8 mouse cellular contexts compared by ENCODE assay signal in genomic region chr13:83565732-83566131, GRCm38 (mm10).
A peak's percentile ranks its signal among the peaks of the same experiment; 100 is the strongest.
DNase-seq lines count a peak whose midpoint lies in the region; ATAC-seq and TF ChIP-seq lines count a peak whose summit lies in the region.

No protein-coding gene starts in this region.

- WGBS in kidney, postnatal 0 days: 56% methylated on average over 3 of the region's 3 CpGs
- WGBS in embryonic facial prominence, embryonic 15.5 days: 17% methylated on average over 3 of the region's 3 CpGs
- WGBS in limb, embryonic 15.5 days: 28% methylated on average over 3 of the region's 3 CpGs
- WGBS in forebrain, embryonic 13.5 days: 50% methylated on average over 3 of the region's 3 CpGs

- no peaks in the 10 kb centered on the region for H3K9me3 ChIP-seq in kidney, postnatal 0 days (replicated peaks; ENCODE audit: low read length)
- H3K9me3 ChIP-seq in embryonic facial prominence, embryonic 15.5 days (replicated peaks): no peaks in the 10 kb centered on the region
- H3K9me3 ChIP-seq in limb, embryonic 15.5 days: no peaks in the 10 kb centered on the region
- no peaks in the 10 kb centered on the region for H3K9me3 ChIP-seq in forebrain, embryonic 13.5 days (replicated peaks)

- TF ChIP-seq CTCF in kidney, postnatal 0 days (IDR thresholded peaks at IDR 0.05; ENCODE audit: low read depth): no peak

- H3K4me1 ChIP-seq in kidney, postnatal 0 days (replicated peaks; ENCODE audit: insufficient read depth, low read length): no peaks in the 10 kb centered on the region; the same call in 1 of the 2 replicates
- H3K4me1 ChIP-seq in embryonic facial prominence, embryonic 15.5 days: peaks cover 21% of the 10 kb centered on the region
- H3K4me1 ChIP-seq in limb, embryonic 15.5 days: peaks cover 7% of the 10 kb centered on the region; the same call in 1 of the 2 replicates
- H3K4me1 ChIP-seq in forebrain, embryonic 13.5 days: peaks cover 28% of the 10 kb centered on the region

- no peak overlapping the region for H3K4me3 ChIP-seq in kidney, postnatal 0 days (replicated peaks; ENCODE audit: low read depth, low read length)
- H3K4me3 ChIP-seq in embryonic facial prominence, embryonic 15.5 days (replicated peaks): no peak overlapping the region
- H3K4me3 ChIP-seq in limb, embryonic 15.5 days: no peak overlapping the region
- H3K4me3 ChIP-seq in forebrain, embryonic 13.5 days: no peak overlapping the region

- no peak overlapping the region for H3K4me2 ChIP-seq in kidney, postnatal 0 days (ENCODE audit: low read length)
- no peak overlapping the region for H3K4me2 ChIP-seq in embryonic facial prominence, embryonic 15.5 days (replicated peaks)
- H3K4me2 ChIP-seq in limb, embryonic 15.5 days: 0 out of 2 replicates have a peak overlapping the region, but pooled peaks have one; percentile 4
- no peak overlapping the region for H3K4me2 ChIP-seq in forebrain, embryonic 13.5 days

- H3K27me3 ChIP-seq in kidney, postnatal 0 days (ENCODE audit: insufficient read depth, low read length): no peaks in the 10 kb centered on the region
- no peaks in the 10 kb centered on the region for H3K27me3 ChIP-seq in embryonic facial prominence, embryonic 15.5 days
- H3K27me3 ChIP-seq in limb, embryonic 15.5 days: no peaks in the 10 kb centered on the region
- H3K27me3 ChIP-seq in forebrain, embryonic 13.5 days: no peaks in the 10 kb centered on the region

- no peak overlapping the region for H3K9ac ChIP-seq in kidney, postnatal 0 days (ENCODE audit: low read depth, low read length)
- no peak overlapping the region for H3K9ac ChIP-seq in embryonic facial prominence, embryonic 15.5 days
- no peak overlapping the region for H3K9ac ChIP-seq in limb, embryonic 15.5 days
- H3K9ac ChIP-seq in forebrain, embryonic 13.5 days: no peak overlapping the region

- H3K27ac ChIP-seq in kidney, postnatal 0 days: no peak overlapping the region
- peak overlapping the region; percentile 31; the same call in 1 of the 2 replicates for H3K27ac ChIP-seq in embryonic facial prominence, embryonic 15.5 days (replicated peaks)
- peak overlapping the region; percentile 48 for H3K27ac ChIP-seq in limb, embryonic 15.5 days
- no peak overlapping the region for H3K27ac ChIP-seq in forebrain, embryonic 13.5 days

- no peaks in the 10 kb centered on the region for H3K36me3 ChIP-seq in kidney, postnatal 0 days (ENCODE audit: insufficient read depth, low read length)
- no peaks in the 10 kb centered on the region for H3K36me3 ChIP-seq in embryonic facial prominence, embryonic 15.5 days
- H3K36me3 ChIP-seq in limb, embryonic 15.5 days: no peaks in the 10 kb centered on the region
- no peaks in the 10 kb centered on the region for H3K36me3 ChIP-seq in forebrain, embryonic 13.5 days (ENCODE audit: poor library complexity, severe bottlenecking)

- DNase-seq in kidney, postnatal 0 days (ENCODE audit: low spot score): peak; percentile 52
- no peak for DNase-seq in kidney, adult 18-20 months
- no peak for DNase-seq in embryo, embryonic 9.5 days (ENCODE audit: extremely low spot score)

- ATAC-seq in kidney, postnatal 0 days (replicated peaks; ENCODE audit: low FRiP score, low read depth): no peak
- peak; percentile 13 for ATAC-seq in activated CD4-positive, CD25-positive, alpha-beta regulatory T cell, adult 4 months
- peak; percentile 75; the same call in 1 of the 2 replicates for ATAC-seq in embryonic facial prominence, embryonic 15.5 days (ENCODE audit: insufficient number of reproducible peaks, low FRiP score, low TSS enrichment, low read depth)
- peak; percentile 44; the same call in 1 of the 2 replicates for ATAC-seq in limb, embryonic 15.5 days (ENCODE audit: insufficient number of reproducible peaks, low FRiP score, low TSS enrichment, low read depth)
- ATAC-seq in erythroblast, adult 5-6 weeks (replicated peaks; ENCODE audit: low FRiP score, poor library complexity, severe bottlenecking): no peak
- ATAC-seq in forebrain, embryonic 13.5 days: no peak

Comparison
In these comparisons a context has a peak if more than half of its experiments do, and no peak if none do; other contexts are left out.
1. ATAC-seq: peak in activated CD4-positive, CD25-positive, alpha-beta regulatory T cell, adult 4 months (single experiment), embryonic facial prominence, embryonic 15.5 days (single experiment) and limb, embryonic 15.5 days (single experiment); none in kidney, postnatal 0 days (single experiment), erythroblast, adult 5-6 weeks (single experiment) and forebrain, embryonic 13.5 days (single experiment).
2. H3K27ac ChIP-seq: peak in embryonic facial prominence, embryonic 15.5 days (single experiment) and limb, embryonic 15.5 days (single experiment); none in kidney, postnatal 0 days (single experiment) and forebrain, embryonic 13.5 days (single experiment).